Mouse (Mus musculus): ENCODE data around the gene Gstm7. TPM values are rescaled to one million over a fixed set of nuclear protein-coding genes. Genes with fewer than 3 reads are reported as not detected.
"Not testable (repeated sequence)": the region's sequence is repeated elsewhere in the genome, so short reads cannot be mapped to it uniquely, and the experiment has no call there.

Gene Gstm7
- polyA plus RNA-seq, 1 experiment from 2014 or later: 14.6 TPM

DNA sequence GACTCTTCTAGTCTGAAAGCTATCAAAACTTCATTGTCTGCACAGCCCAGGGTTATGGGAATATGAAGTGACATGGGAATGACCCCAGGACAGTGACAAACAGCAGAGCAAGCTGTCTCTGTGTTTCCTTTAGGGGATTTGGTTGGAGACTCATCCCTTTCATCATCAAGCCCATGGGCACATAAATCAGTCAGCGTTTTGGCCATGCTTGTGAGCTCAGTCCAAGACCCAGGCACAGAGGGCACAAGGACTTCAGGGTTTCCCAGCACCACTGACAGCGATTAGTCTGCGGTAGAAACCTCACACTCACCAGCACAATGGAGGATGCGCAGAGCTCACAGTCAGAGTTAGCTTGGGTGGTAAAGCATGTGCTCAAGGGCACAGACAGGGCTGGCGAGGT lies 22.3 kb upstream of the Gstm7 start:
- Histone ChIP-seq H3K36me3 (no peaks in the 10 kb centered on the region), H3K9me3 (no peaks in the 10 kb centered on the region), H3K4me1 (no peaks in the 10 kb centered on the region), H3K4me3 (no peak overlapping the region), H3K27me3 (replicated peaks) (peaks cover 17% of the 10 kb centered on the region; the same call in 1 of the 2 replicates), H3K27ac (replicated peaks) (no peak overlapping the region), H3K9ac (no peak overlapping the region), H3K4me2 (no peak overlapping the region)
- no peak for ATAC-seq (ENCODE audit: extremely low read depth, insufficient number of reproducible peaks, low FRiP score, low TSS enrichment)
- WGBS: 74% methylated on average over 5 of the region's 5 CpGs

DNA sequence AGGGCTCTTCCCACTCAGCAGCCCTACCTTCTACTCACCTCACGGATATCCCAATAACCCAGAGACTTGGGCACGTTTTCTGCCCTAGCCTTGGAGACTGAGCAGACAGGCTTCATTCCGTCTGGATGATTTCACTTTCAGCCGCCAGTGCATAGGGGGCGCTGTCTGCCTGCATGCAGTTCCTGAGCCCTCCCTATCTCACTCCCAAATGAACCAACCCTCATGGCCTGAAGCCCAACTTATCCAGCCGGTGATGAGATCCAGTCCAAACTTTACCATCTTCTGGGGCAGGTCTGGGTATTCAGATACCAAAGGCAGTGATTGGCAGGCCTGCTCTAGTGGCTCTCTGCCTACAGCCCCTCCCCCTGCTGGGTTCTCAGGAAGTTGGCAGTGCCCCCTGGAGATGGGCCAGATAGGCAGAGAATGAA lies 21.7 kb upstream of the Gstm7 start:
- Histone ChIP-seq H3K9me3 (no peaks in the 10 kb centered on the region), H3K4me1 (no peaks in the 10 kb centered on the region), H3K4me3 (no peak overlapping the region), H3K36me3 (no peaks in the 10 kb centered on the region), H3K27ac (replicated peaks) (no peak overlapping the region), H3K27me3 (replicated peaks) (peaks cover 17% of the 10 kb centered on the region; the same call in 1 of the 2 replicates), H3K9ac (no peak overlapping the region), H3K4me2 (no peak overlapping the region)
- WGBS: 16% methylated on average over 6 of the region's 6 CpGs
- ATAC-seq (ENCODE audit: extremely low read depth, insufficient number of reproducible peaks, low FRiP score, low TSS enrichment): no peak

DNA sequence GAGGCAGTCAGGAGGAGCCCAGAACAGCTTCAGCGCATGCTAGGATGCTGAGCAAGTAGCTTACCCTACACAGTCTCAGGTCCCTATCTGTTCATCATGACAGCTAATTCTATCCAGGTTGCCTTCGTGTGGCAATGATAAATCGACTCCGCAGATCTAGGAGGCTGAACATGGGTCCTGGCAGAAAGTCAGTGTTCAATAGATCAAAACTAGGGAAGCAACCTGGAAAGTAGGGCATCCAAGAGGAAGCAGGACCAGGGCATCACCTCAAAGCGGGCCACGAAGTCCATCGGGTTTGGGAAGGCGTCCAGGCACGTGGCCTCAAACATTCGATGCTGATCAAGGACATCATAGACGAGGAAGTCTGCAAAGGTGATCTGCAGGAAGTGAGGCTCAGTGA lies 18.9 kb upstream of the Gstm7 start:
- H3K27me3 ChIP-seq (replicated peaks): peaks cover 17% of the 10 kb centered on the region; the same call in 1 of the 2 replicates
- no peaks in the 10 kb centered on the region for H3K9me3 ChIP-seq
- no peak overlapping the region for H3K4me2 ChIP-seq
- H3K4me3 ChIP-seq: no peak overlapping the region
- no peaks in the 10 kb centered on the region for H3K36me3 ChIP-seq
- no peak for ATAC-seq (ENCODE audit: extremely low read depth, insufficient number of reproducible peaks, low FRiP score, low TSS enrichment)
- H3K9ac ChIP-seq: no peak overlapping the region
- no peak overlapping the region for H3K27ac ChIP-seq (replicated peaks)
- H3K4me1 ChIP-seq: no peaks in the 10 kb centered on the region
- WGBS: 77% methylated on average over 11 of the region's 11 CpGs

DNA sequence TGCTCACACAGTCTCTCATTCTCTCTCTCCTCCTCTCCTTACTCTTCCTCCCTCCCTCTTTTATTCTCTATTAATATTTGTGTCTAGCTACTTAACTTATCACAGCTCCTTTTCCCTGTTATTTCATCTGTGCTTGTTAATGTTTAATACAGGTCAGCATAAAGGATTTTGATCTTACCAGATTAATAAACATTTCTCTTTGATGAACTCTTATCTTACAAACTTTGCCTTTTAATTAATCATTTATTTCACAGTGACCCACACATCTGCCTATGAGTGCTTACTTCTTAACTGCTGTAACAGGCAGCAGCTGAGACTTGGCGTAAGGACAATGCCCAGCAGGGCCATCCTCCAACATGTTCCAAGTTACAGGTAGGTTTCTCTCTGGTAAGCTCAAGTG lies 17.8 kb upstream of the Gstm7 start:
- not testable (repeated sequence) for H3K4me3 ChIP-seq; H3K4me1 ChIP-seq; ATAC-seq (ENCODE audit: extremely low read depth, insufficient number of reproducible peaks, low FRiP score, low TSS enrichment); H3K27ac ChIP-seq (replicated peaks); H3K9ac ChIP-seq; H3K9me3 ChIP-seq; H3K4me2 ChIP-seq; H3K36me3 ChIP-seq
- WGBS: 88% methylated on average over 1 of the region's 1 CpGs
- H3K27me3 ChIP-seq (replicated peaks): peaks cover 17% of the 10 kb centered on the region; the same call in 1 of the 2 replicates

DNA sequence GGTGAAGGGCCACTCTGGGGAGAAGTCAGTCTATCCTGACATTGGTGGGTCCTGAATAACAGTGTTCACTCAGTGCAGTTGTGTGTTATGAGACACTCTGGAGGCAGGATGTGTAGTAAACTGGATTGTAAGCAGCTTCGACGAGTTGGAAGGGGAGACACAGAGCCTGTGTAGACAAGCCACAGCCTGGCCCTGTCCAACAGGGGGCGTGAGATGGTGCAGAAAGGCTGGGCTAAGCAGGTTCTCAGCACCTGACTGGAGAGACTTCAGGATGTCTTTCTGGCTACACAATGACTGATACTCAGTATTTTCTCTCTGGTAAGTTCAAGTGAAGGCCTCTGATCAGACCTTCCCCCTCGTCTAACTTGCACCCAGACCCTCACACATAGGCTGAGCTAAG lies 14.1 kb upstream of the Gstm7 start:
- no peak for ATAC-seq (ENCODE audit: extremely low read depth, insufficient number of reproducible peaks, low FRiP score, low TSS enrichment)
- Histone ChIP-seq H3K4me3 (no peak overlapping the region), H3K9ac (no peak overlapping the region), H3K27me3 (replicated peaks) (0 out of 2 replicates have a peak, but pooled peaks cover 4% of the 10 kb centered on the region), H3K36me3 (no peaks in the 10 kb centered on the region), H3K27ac (replicated peaks) (no peak overlapping the region), H3K4me1 (peaks cover 13% of the 10 kb centered on the region), H3K4me2 (no peak overlapping the region), H3K9me3 (no peaks in the 10 kb centered on the region)
- WGBS: 49% methylated on average over 4 of the region's 4 CpGs

DNA sequence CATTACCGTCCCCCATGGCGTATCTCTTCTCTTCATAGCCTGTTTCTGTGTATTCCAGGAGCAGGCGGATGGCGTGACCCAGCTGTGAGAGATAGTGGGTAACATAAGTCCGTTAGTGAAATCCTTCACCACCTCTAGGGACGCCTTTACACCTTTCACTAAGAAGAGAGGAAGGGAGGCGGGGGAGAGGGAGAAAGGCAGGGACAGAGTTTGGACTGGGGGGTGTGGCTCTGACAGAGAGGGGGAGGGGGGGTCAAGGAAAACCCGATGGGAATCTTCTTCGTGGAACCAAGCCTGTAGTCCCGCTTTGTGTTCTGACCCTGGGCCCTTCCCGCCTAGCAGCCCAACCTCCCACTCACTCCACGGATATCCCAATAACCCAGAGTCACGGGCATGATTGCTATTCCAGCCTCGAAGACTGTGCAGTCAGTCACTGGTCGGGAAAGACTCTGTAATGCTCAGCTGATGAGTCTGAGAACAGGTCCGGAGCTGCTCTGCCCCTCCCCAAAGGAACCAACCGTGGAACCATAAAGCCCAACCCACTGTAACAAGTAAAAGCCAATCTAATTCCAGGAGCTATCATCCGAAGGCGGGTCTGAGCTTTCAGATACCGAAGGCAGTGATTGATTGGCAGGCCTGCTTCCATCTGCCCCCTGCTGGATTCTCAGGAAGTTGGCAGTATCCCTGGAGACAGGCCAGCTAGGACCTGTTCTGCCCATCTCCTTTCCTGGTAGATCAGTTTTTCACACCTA lies 11.8 kb upstream of the Gstm7 start, which contains the start of gene Gstm6:
Gstm6 (minus strand) TSS at position 511 of the 752 bp plus-strand sequence.
- peak within 1 kb of the TSS; percentile 54; the same call in 1 of the 2 replicates for H3K9ac ChIP-seq

DNA sequence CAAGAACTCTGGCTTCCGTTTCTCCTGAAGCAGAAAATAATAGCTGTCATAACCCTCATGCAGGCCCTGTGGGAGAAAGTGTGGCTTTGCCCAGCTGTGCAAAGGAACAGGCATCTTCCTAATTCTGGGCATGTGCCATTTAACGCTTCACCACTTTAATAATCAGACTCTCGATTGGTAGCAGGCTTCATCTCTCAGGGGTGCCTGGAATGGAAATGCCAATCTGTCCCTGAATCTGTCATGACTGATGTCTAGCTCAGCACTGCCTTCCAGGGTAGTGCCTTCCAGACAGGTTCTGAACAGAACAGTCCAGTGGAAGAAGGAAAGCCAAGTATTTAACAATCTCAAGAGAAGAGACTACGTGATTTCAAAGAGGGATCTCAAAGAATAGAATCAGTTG lies 9.6 kb upstream of the Gstm7 start:
- Histone ChIP-seq H3K4me3 (no peak overlapping the region), H3K27ac (replicated peaks) (no peak overlapping the region), H3K4me2 (no peak overlapping the region), H3K4me1 (peaks cover 22% of the 10 kb centered on the region), H3K9ac (0 out of 2 replicates have a peak overlapping the region, but pooled peaks have one; percentile 7), H3K27me3 (replicated peaks) (peaks cover 10% of the 10 kb centered on the region), H3K9me3 (no peaks in the 10 kb centered on the region), H3K36me3 (no peaks in the 10 kb centered on the region)
- ATAC-seq (ENCODE audit: extremely low read depth, insufficient number of reproducible peaks, low FRiP score, low TSS enrichment): no peak
- WGBS: 64% methylated on average over 4 of the region's 4 CpGs

More for the DNA sequence above, 11.8 kb upstream of the Gstm7 start, which contains the start of gene Gstm6:
- H3K4me3 ChIP-seq: peak within 1 kb of the TSS; percentile 41
- peaks cover 5% of the 10 kb centered on the region; the same call in 1 of the 2 replicates for H3K27me3 ChIP-seq (replicated peaks)
- H3K36me3 ChIP-seq: no peaks in the 10 kb centered on the region
- H3K9me3 ChIP-seq: no peaks in the 10 kb centered on the region
- peak within 1 kb of the TSS; percentile 69 for H3K4me2 ChIP-seq
- ATAC-seq (ENCODE audit: extremely low read depth, insufficient number of reproducible peaks, low FRiP score, low TSS enrichment): 0 out of 2 replicates have a peak, but pooled peaks have one; percentile 27
- 11% methylated on average over 20 of the region's 20 CpGs for WGBS
- H3K27ac ChIP-seq (replicated peaks): no peak within 1 kb of the TSS
- peaks cover 20% of the 10 kb centered on the region for H3K4me1 ChIP-seq

DNA sequence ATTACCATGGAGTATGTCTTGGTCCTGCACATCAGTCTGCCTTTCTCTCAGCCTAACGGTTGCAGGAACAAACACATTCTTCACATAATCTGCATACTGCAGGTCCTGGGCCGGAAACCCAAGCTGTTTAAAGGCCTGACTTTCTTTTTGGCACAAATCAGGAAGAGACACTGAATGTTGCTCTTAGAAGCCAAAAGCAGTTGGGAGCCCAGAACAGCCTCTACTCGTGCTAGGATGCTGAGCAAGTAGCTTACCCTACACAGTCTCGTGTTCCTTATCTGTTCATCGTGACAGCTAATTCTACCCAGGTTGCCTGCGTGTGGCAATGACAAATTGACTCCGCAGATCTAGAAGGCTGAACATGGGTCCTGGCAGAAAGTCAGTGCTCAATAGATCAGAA lies 8.9 kb upstream of the Gstm7 start:
- no peak overlapping the region for H3K4me2 ChIP-seq
- H3K9ac ChIP-seq: no peak overlapping the region
- ATAC-seq (ENCODE audit: extremely low read depth, insufficient number of reproducible peaks, low FRiP score, low TSS enrichment): no peak
- no peak overlapping the region for H3K27ac ChIP-seq (replicated peaks)
- no peaks in the 10 kb centered on the region for H3K36me3 ChIP-seq
- no peak overlapping the region for H3K4me3 ChIP-seq
- peaks cover 10% of the 10 kb centered on the region for H3K27me3 ChIP-seq (replicated peaks)
- no peaks in the 10 kb centered on the region for H3K9me3 ChIP-seq
- WGBS: 38% methylated on average over 7 of the region's 7 CpGs
- peaks cover 29% of the 10 kb centered on the region for H3K4me1 ChIP-seq

DNA sequence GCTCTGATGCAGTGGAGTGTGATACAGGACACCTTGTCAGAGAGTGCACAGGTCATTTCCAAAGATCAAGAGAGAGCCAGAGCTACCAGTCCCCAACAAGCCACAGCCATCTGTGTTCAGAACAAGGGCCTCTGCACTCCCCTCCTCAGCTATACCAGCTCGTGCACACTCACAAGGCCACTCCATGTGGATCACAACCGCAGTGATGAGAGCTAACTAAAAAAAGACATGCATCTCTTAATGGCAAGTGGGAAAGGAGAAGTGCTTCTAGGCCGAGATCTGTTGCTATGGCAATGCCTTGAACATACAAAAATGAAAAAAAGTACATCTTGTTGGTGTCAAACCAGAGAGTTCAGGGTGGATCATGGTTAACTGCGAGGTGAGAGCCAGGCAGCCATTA lies 8.2 kb upstream of the Gstm7 start:
- Histone ChIP-seq H3K36me3 (no peaks in the 10 kb centered on the region), H3K4me1 (peaks cover 35% of the 10 kb centered on the region), H3K27ac (replicated peaks) (no peak overlapping the region), H3K9ac (no peak overlapping the region), H3K4me2 (no peak overlapping the region), H3K27me3 (replicated peaks) (peaks cover 10% of the 10 kb centered on the region), H3K9me3 (no peaks in the 10 kb centered on the region), H3K4me3 (no peak overlapping the region)
- ATAC-seq (ENCODE audit: extremely low read depth, insufficient number of reproducible peaks, low FRiP score, low TSS enrichment): no peak
- 68% methylated on average over 4 of the region's 4 CpGs for WGBS

DNA sequence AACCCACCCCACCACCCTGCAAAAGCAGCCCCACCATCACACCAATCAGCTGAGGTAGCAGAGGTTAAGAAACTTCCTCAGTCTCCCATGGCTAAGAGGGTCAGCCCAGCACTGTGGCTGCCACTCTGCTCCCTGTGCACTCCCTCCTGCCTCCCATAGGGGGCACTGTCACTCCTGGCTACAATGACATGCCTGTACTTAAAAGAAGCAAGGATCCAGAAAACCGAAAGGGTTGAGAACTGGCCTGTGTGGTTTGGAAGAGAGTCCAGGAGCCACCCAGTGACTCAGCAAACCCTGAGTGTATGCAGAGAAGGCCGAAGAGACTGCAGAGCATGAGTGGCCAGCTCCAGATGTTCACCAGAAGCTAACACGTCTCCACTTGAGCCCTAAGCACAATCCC lies 7.8 kb upstream of the Gstm7 start:
- H3K9me3 ChIP-seq: no peaks in the 10 kb centered on the region
- ATAC-seq (ENCODE audit: extremely low read depth, insufficient number of reproducible peaks, low FRiP score, low TSS enrichment): no peak
- WGBS: 58% methylated on average over 3 of the region's 3 CpGs

DNA sequence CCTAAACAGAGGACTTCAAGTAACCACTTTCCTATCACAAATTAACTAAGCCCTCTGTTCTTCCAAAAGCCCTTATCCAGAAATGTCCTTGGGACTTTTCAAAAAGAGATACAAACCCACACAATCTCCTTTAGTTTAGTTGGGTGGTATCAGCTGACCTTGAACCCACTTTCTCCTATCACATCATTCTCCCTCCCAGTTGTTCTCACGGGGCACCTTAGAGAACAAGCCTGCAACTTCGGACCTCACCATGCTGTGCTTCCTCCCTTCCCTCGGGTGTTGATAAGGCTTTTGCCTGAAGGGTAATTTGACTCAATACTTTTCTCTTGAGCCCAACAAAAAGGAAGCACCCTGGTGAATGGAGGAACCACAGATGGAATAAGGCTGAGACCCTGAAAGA lies 4.3 kb upstream of the Gstm7 start:
- Histone ChIP-seq H3K27ac (replicated peaks) (no peak overlapping the region), H3K36me3 (no peaks in the 10 kb centered on the region), H3K4me2 (no peak overlapping the region), H3K4me1 (peaks cover 34% of the 10 kb centered on the region), H3K4me3 (no peak overlapping the region), H3K27me3 (replicated peaks) (peaks cover 19% of the 10 kb centered on the region), H3K9me3 (no peaks in the 10 kb centered on the region), H3K9ac (no peak overlapping the region)
- ATAC-seq (ENCODE audit: extremely low read depth, insufficient number of reproducible peaks, low FRiP score, low TSS enrichment): no peak
- WGBS: 25% methylated on average over 3 of the region's 3 CpGs

More for the DNA sequence above, 7.8 kb upstream of the Gstm7 start:
- Histone ChIP-seq H3K27me3 (replicated peaks) (peaks cover 12% of the 10 kb centered on the region), H3K4me2 (no peak overlapping the region), H3K36me3 (no peaks in the 10 kb centered on the region), H3K4me1 (peaks cover 35% of the 10 kb centered on the region), H3K9ac (no peak overlapping the region), H3K4me3 (no peak overlapping the region), H3K27ac (replicated peaks) (no peak overlapping the region)

DNA sequence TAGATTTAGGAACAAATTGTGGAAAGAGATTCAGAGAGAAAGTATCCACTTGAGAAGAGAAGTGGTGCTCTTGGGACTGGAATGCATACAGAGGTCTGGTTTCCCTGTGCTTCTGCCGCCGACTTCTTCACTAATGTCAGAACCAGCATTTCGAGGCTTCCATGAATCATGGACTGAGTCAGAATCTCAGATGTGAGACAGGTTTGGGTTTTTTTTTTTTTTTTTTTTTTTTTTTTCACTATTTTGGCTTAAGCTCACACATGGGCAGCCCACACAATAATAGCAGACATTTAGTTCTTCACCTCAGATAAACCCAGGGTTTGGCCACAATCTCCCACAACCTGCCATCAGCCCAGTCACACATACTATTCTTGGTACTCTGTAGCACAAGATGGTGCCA lies 3.7 kb upstream of the Gstm7 start:
- Histone ChIP-seq H3K4me1 (peaks cover 28% of the 10 kb centered on the region), H3K4me2 (no peak overlapping the region), H3K9me3 (no peaks in the 10 kb centered on the region), H3K4me3 (no peak overlapping the region), H3K27me3 (replicated peaks) (peaks cover 19% of the 10 kb centered on the region), H3K27ac (replicated peaks) (no peak overlapping the region), H3K36me3 (no peaks in the 10 kb centered on the region), H3K9ac (no peak overlapping the region)
- WGBS: 42% methylated on average over 3 of the region's 3 CpGs
- no peak for ATAC-seq (ENCODE audit: extremely low read depth, insufficient number of reproducible peaks, low FRiP score, low TSS enrichment)
